Mouse (Mus musculus) gastrocnemius, postnatal 10 days (tissue): Measurements from ENCODE around the gene Ddx28. TPM values are rescaled to one million over a fixed set of nuclear protein-coding genes. Genes with fewer than 3 reads are reported as not detected.

ENCODE experiments used
- DNase-seq: peaks from one replicate; pipeline ENCODE4 v3.0.0; 2021; ENCODE audit warnings: mixed read lengths
- total RNA-seq, 2 experiments: library from RNA; stranded (reverse); gene quantifications; 2 replicates each; pipeline ENCODE4 v1.2.3; 2021

Ddx28 gene
- total RNA-seq, 2 experiments from 2014 or later = 8.0 to 8.4 TPM

DNA sequence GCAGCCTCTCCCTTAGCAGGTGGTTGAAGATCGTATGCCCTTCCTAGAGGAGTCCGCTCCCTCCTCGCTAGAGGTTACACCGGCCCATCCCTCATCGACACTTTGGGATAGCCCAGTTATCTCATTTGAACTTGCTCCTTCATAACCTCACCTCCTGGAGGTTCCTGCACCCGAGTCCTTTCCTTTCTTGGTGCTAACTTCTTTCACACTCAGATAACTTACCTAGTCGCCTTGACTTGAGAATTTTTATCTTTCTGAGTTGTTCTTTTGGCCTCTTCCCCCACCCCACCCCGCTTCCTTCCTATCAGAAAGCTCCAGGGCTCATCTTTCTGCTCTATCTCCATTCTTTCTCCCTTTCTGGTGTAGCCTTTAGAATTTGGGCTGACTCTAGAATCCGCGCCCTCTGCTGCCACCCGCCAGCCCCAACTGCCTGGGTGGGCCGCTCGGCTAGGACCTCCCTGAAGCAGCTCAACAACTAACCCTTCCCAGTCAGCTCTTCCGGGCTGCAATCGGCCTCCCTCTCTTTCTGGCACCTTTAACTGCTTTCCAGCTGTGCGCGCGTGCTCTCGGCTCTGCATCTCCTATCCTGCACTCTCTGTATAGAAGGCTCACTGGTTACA is 44.9 kb downstream of the Ddx28 start:
- no peak for DNase-seq

DNA sequence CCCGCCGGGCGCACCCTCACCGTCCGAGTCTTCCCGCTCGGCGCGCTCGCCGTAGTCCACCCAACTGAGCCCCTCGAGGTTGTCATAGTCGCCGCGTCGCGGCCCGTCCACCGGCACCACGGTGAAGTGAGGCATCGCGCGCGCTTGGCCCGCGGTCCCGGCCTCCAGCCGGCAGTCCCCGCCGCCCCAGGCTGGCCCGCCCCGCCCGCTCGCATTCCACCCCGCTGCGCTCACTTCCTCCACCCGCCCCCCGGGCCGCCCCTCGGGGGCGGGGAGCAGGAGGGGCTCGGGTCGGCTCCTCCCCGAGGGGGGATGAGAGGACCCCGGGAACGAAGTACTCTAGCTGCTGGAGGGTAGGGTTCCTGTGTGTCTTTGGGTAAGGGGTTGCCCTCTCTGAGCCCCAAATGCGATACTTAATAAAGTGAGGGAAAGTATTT is 45.8 kb downstream of the Ddx28 start, which contains the start of gene Slc12a4:
Gene Slc12a4, minus strand, starts transcription at position 193 of the 437 bp plus-strand sequence.
- peak; percentile 83 for DNase-seq

DNA sequence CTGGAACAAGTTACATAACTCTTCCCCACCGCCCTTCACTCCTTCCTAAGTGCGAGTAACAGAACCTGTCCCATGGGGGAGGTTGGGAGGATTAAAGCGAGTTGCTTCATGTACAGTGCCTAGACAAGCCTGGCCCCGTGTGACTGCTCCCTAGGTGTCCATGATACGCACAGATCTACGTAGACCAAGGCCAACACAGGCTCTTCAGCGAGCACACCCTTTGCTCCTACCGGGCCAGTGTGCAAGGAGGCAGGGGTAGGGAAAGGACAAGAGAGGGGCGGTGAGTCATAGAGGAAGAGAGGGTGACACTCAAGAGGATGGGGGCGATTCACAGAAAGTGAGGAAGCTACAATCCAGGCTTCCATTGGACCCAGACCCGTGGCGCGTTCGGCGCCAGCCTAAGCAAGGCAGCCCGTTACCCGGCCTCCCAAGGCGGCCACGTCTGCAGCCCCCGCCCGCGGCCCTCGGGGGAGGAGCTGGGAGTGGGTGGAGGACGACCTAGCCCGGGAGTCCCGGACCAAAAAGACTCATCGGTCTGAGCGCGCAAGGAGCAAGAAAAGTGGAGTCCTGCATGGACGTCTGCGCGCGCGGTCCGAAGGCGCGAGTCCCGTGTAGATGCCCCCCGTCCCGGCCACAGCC is 46.3 kb downstream of the Ddx28 start:
- DNase-seq = peak; percentile 68

DNA sequence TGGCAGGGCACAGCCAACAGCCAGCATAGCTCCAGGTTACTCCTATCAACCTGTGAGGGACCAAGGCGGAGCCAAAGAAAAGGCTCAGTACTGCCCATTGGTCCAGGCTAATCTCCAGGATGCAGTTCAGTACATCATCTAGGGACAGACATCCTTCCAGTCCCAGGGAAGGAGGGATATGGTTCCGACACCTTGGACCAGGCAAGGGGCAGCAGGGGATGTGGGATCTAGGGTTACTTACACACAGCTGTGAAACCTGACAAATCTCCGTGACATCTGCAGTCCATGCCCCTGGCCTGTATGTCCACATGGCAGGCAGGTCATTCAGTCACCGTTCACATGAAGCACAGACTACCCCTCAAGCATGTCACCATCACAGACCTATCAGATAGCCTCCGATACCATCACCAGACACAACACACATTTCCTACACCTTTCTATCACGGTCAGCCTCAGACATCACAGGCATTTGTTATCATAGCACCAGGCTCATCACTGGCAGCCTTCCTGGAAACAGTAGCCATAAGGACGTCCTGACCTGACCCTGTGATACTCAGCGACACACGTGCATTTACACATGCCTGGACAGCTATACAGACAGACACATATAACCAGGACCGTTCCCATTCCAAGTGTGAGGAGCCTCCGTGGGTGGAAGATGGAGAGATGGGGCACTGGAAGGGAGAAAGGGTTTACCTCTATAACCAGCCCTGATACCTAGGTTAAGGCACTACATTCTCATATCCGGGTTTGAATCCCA is 47.0 kb downstream of the Ddx28 start:
- DNase-seq = no peak

DNA sequence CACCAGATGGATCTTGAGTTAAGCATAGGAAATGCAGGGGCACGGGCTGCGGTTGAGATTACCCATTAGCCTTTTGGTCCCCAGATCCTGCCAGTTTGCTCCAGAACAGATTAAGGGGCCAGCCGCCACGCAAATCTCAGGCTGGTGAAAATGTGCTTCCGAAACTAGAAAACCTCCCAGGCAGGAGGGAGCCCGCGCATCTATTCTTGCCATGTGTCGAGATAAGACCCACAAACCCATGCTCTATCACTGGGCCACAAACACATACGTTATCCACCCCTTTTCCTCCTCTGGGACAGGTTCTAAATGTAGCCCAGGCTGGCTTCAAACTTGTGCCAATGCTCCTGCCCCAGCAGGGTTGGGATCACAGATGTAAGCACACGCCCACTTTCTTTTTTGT is 50.1 kb downstream of the Ddx28 start:
- no peak for DNase-seq

DNA sequence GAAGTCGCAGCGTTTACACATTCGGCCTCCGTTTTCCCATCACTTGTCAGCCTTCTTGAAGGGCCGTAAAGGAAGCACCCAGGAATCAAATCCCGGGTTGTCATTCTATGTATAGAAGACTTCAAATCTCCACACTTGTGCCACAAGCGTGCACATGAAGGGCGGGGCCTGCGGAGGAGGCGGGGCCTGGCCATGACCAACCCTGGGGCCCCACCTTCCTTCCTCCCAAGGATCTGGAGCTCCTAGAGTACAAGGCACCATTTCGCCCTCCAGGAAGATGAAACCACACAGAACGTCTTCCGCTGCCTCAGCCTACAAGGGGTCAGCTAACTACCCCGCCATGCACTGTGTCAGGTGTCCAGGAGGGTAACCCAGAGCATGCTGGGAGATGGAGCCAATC is 50.6 kb downstream of the Ddx28 start:
- no peak for DNase-seq

Other genes with a start within 250 kb of the Ddx28 start
- gene Ranbp10, start 184.5 kb downstream of the Ddx28 start, total RNA-seq = 10 to 100 TPM; 19.9 to 25.2 TPM
- not detected for gene Tsnaxip1, start 184.2 kb downstream of the Ddx28 start, total RNA-seq
- gene Cenpt, start 158.6 kb downstream of the Ddx28 start, total RNA-seq = 1 to 10 TPM; 5.2 to 7.0 TPM
- gene Thap11, start 156.8 kb downstream of the Ddx28 start, total RNA-seq = 10 to 100 TPM; 24.2 to 26.9 TPM
- 10 to 100 TPM; 65.5 to 80.5 TPM for gene Nutf2, start 151.3 kb downstream of the Ddx28 start, total RNA-seq
- gene Edc4, start 131.0 kb downstream of the Ddx28 start, total RNA-seq = 10 to 100 TPM; 24.6 to 30.3 TPM
- gene Nrn1l, start 118.3 kb downstream of the Ddx28 start, total RNA-seq = under 1 TPM in 1 of 2 experiments, not detected in 1; 0.56 TPM
- 10 to 100 TPM; 15.2 to 17.5 TPM for gene Pskh1, start 111.4 kb downstream of the Ddx28 start, total RNA-seq
- under 1 TPM in 1 of 2 experiments, not detected in 1; 0.47 TPM for gene Ctrl, start 78.0 kb downstream of the Ddx28 start, total RNA-seq
- gene Psmb10, start 73.4 kb downstream of the Ddx28 start, total RNA-seq = 10 to 100 TPM; 22.9 to 26.3 TPM
- gene Lcat, start 68.5 kb downstream of the Ddx28 start, total RNA-seq = 1 to 10 TPM in 1 of 2 experiments, under 1 TPM in 1; 0.23 to 1.2 TPM
- gene Slc12a4, start 45.8 kb downstream of the Ddx28 start, total RNA-seq = 10 to 100 TPM; 18.7 to 26.6 TPM
- not detected for gene Dpep3, start 32.5 kb downstream of the Ddx28 start, total RNA-seq
- gene Dus2, start 20.5 kb downstream of the Ddx28 start, total RNA-seq = 10 to 100 TPM in 1 of 2 experiments, 1 to 10 TPM in 1; 9.6 to 11.1 TPM
- gene Dpep2nb, start 5.9 kb downstream of the Ddx28 start, total RNA-seq = not detected
- gene Nfatc3, start 47.0 kb upstream of the Ddx28 start, total RNA-seq = 10 to 100 TPM; 25.3 to 30.7 TPM
- under 1 TPM in 1 of 2 experiments, not detected in 1; 0.07 TPM for gene Esrp2, start 125.1 kb upstream of the Ddx28 start, total RNA-seq
- 1 to 10 TPM; 4.7 to 6.6 TPM for gene Pla2g15, start 138.5 kb upstream of the Ddx28 start, total RNA-seq
- gene Slc7a6, start 157.0 kb upstream of the Ddx28 start, total RNA-seq = 10 to 100 TPM in 1 of 2 experiments, 1 to 10 TPM in 1; 5.8 to 11.0 TPM
- gene Slc7a6os, start 199.1 kb upstream of the Ddx28 start, total RNA-seq = 10 to 100 TPM; 11.7 to 13.3 TPM
- gene Prmt7, start 199.1 kb upstream of the Ddx28 start, total RNA-seq = 10 to 100 TPM; 23.8 to 25.5 TPM